Mouse (Mus musculus) liver, embryonic 14.5 days (tissue): ENCODE measurements around the gene Myl9.

ENCODE experiments used
- CTCF ChIP-seq: IDR thresholded peaks from 2 replicates; pipeline ENCODE4 v1.5.1; 2016; ENCODE audit warnings: antibody characterized with exemption, low read depth, control low read depth
- EP300 ChIP-seq: IDR thresholded peaks from 2 replicates; pipeline ENCODE4 v1.6.1; 2016; ENCODE audit warnings: antibody characterized with exemption, low read depth

- TF ChIP-seq CTCF (no peak), EP300 (no peak)
Observed at GRCm38 (mm10) chr2:156806886-156807285, 31.7 kb downstream of the Myl9 start.
